Mouse (Mus musculus): ENCODE results near the gene Igf2bp1. TPM values are rescaled to one million over a fixed set of nuclear protein-coding genes. Genes with fewer than 3 reads are reported as not detected.

Igf2bp1 gene
- total RNA-seq, 2 experiments from 2014 or later: 2.6 to 3.5 TPM

- intact Hi-C loops (cut with DNase I): no loop called here
These were observed 3.1 kb upstream of the Igf2bp1 start for GRCm38 (mm10) chr11:96008827-96009226.

DNA sequence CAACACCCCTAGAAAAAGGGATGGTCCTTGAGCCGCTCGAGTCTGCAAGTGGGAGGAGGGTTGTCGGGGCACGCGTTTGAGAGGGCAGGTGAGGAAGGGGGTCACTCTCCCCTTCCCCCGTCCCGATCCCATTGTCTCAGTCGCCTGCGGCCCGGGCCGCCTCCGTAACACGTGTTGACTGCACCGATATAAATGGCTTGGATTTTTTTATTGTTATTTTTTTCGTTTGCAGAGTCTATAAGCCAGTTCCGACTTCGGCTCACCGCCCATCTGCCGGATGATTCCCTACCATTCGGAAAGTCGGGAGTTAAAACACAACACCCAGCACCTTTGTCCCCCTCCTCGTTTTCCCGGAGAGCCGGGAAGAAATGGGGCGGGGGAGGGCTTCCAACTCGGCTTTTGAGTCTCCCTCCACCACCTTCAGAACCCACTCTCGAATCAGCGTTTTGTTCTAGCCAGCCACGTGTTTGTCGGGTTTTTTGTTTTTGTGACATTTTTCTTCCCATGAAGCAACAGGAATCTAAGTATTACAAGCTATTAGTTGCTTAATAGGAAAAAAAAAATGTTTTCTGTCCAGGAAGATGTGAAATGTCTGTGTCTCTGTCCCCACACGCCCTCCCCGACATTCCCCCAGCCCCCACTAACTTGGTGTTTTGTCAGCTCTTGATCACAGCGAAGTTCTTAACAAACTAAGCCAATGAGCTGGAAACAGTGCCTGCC is 1.9 kb upstream of the Igf2bp1 start:
- intact Hi-C loops (cut with DNase I): no loop called here
- no peak for DNase-seq

More at GRCm38 (mm10) chr11:96008827-96009226, 3.1 kb upstream of the Igf2bp1 start:
- no peak for DNase-seq

DNA sequence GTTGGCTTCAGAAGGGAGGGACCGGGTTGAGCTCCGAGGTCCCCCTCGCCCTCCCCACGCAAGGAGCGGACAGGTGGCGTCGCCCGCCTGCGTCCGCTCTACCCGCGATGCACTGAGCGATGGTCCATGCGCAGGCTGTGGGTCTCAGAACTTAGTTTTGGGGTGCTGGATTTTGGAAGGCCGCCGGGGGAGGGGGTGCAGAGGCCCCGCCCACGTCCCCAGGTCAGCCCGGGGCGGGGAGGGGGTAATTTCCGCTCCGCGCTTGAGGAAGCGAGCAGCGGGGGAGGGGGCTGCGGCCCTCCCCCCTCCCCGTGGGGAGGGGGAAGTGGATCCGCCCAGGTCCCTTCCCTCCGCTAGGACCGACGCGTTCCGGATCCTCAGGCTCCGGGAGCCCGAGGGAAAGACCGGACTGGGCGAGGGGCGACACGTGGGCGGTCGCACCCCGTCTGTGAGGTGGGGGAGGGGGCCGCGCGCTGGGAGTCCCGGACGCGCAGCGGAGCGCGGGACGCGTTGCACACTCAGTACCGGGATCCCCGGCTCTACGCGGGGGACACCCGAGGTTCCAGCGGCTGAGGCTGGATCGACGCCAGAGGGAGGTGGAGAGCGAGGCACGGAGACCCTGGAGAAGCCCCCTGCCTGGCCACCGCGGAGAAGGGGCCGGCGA is 1.2 kb upstream of the Igf2bp1 start:
- DNase-seq: peak; percentile 48
- intact Hi-C loops (cut with DNase I): no loop called here

DNA sequence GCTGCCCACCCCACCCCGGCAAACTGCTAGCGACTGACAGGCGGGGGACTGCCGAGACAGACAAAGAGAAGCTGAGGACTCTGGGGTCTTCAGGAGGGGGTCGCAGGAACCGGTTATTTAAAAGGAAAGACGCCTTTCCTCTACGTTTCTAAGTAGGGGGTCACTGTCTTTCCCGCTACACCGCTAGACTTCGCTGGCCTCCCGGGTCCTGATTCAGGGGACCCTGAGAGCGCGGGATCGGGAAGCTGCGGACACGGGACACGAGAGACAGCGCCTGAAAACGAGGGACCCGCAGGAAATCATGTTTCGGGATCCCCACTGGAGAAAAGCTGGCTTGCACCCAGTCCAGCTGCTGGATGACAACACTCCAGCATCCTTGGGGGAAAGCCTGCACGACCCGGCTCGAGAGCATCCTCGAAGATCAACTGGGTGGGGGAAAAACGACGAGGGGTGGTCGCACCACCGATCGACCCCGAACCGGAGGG is 669 bp upstream of the Igf2bp1 start:
- DNase-seq: peak; percentile 21
- intact Hi-C loops (cut with DNase I): no loop called here

DNA sequence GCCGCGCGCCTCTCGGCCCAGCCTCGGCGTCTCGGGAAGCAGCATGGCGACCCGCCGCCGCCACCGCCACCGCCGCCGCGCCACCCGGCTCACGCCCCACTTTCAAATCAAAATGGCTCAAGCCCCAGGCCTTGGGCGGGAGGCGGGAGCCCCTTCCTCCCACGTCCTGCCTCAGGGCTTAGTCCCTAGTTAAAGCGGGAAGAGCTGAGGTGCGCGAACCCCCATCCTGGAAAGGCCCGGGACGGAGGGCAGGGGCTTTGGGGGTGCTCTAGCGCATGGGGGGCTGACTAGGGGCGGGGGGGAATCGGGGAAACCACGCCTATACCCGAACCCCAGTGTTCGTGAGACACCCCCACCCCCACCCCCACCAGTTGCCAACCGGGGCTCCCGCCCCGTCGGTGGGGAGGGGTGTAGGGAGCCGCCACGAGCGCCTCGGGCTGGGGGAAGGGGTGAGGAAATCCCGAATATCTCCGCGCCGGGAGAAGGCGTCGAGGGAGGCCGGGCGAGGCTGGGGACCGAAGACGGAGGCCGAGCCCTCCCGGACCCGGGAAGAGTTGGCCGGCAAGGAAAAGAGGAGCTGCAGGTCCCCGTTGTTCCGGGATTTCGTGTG is 842 bp downstream of the Igf2bp1 start:
- DNase-seq: peak; percentile 27
- intact Hi-C loops (cut with DNase I): no loop called here

GRCm38 (mm10) chr11:96003969-96004792 is 1.6 kb downstream of the Igf2bp1 start:
- DNase-seq: no peak

GRCm38 (mm10) chr11:96003100-96003900 is 2.4 kb downstream of the Igf2bp1 start:
- DNase-seq: no peak
- intact Hi-C loops (cut with DNase I): no loop called here

More at GRCm38 (mm10) chr11:96003969-96004792, 1.6 kb downstream of the Igf2bp1 start:
- intact Hi-C loops (cut with DNase I): no loop called here

DNA sequence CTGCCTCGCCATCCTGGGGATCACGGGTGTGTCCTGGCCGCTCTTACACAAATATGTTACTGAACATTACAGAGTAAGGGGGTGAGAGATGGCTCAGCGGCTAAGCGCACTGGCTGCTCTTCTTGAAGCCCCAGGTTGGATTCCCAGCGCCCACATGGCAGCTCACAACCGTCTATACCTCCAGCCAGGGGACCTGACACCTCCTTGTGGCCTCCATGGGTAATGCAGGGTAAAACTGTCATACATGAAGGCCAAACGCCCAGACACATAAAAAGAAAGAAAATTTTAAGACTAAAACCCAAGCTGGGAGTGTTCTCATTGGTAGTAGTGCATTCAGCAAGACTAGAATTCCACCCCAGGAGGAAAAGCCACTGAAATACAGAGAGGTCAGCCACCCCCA is 11.6 kb downstream of the Igf2bp1 start:
- intact Hi-C loops (cut with DNase I): no loop called here
- DNase-seq: no peak

GRCm38 (mm10) chr11:95990886-95991708 is 14.6 kb downstream of the Igf2bp1 start:
- intact Hi-C loops (cut with DNase I): no loop called here
- peak; percentile 79 for DNase-seq

DNA sequence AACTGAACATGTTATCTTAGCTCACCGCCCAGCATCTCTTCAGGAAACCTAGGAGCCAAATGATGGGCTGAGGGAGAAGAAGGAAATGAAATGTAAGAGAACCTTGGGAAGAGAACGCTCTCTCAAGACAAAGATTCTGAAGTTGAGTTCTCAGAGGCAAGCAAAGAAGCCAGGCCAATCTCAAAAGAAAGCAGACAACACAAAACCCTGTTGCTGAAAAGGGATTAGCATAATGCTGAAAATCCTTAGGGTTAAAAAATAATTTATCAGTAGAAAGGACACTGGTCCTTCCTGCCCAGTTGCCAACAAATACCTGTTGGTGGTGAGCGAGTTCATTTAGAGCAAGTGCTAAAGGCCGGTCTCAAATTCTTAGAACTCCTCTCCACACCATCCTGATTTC is 15.3 kb downstream of the Igf2bp1 start:
- intact Hi-C loops (cut with DNase I): no loop called here
- DNase-seq: no peak

DNA sequence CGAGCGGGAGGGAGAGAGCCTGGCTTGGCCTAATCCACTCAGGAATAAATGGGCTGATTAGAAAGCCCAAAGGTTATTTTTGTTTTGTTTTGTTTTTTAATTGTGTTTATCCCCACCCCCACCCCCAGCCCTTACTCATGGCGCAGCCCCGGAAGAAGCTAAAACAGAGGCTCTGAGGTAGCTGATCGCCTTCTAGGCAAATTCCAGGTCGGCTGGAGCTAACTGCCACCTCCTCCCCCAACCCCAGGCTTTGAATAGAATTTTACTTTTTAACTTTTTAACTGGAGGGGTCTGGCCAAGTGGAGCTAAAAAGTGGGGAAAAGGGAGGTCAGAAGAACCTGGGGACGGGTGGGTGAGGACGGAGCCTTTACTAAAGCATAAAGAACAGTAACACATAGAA is 15.9 kb downstream of the Igf2bp1 start:
- no peak for DNase-seq
- intact Hi-C loops (cut with DNase I): no loop called here

GRCm38 (mm10) chr11:95988533-95988932 is 17.2 kb downstream of the Igf2bp1 start:
- peak; percentile 88 for DNase-seq

GRCm38 (mm10) chr11:95987854-95988447 is 17.8 kb downstream of the Igf2bp1 start:
- no peak for DNase-seq
- intact Hi-C loops (cut with DNase I): no loop called here

More at GRCm38 (mm10) chr11:95988533-95988932, 17.2 kb downstream of the Igf2bp1 start:
- intact Hi-C loops (cut with DNase I): no loop called here

GRCm38 (mm10) chr11:95982475-95982874 is 23.3 kb downstream of the Igf2bp1 start:
- intact Hi-C loops (cut with DNase I): no loop called here
- DNase-seq: no peak

- intact Hi-C loops (cut with DNase I): no loop called here
- no peak for DNase-seq
These were observed 23.9 kb downstream of the Igf2bp1 start for GRCm38 (mm10) chr11:95981804-95982203.

DNA sequence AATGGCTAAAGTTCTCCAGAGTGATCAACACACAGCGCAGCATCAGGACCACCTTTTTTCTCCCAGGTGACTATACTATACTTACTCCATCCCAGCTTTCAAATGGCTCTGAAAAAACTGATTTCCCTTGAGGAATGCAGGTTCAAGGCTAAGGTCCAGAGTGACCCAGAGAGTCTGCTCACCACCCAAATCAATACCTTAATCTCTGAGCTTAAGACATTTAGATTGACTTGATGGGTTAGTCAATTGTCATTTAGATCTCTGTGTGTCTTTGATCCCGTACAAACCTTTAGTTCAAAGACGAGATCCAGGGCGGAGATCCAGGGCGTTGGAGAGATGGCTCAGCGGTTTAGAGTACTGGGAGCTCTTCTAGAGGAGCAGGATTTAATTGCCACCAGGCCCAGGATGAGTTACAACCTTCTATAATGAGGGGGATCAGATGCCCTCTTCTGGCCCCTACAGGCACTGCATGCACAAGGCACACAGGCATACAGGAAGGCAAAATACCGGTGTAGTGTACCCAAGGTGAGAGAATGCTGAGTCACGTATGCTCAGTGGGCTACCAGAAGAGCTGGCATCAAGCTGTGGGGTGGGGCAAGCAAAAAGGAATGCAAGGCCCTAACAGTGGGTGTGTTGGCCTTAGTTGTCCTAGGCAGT is 24.9 kb downstream of the Igf2bp1 start:
- DNase-seq: peak; percentile 58
- intact Hi-C loops (cut with DNase I): no loop called here

DNA sequence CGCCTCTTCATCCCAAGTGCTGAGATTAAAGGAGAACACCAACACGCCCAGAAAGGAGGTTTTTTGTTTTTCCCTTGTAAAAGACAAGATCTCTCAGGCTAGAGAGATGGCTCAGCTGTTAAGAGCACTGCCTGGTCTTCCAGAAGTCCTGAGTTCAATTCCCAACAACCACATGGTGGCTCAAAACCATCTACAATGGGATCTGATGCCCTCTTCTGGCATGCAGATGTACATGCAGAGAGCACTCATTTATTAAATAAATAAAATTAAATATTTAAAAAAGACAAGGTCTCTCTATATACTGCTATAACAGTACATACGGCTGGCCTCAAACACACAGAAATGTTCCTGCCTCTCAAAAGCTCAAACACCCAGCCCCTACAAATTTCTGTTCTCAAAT is 27.3 kb downstream of the Igf2bp1 start:
- DNase-seq: no peak
- intact Hi-C loops (cut with DNase I): loop anchor here (10.0 kb wide), 1 partner anchor 104 kb away; no protein-coding TSS in a partner anchor

- intact Hi-C loops (cut with DNase I): loop anchor here (10.0 kb wide), 1 partner anchor 101 kb away; no protein-coding TSS in a partner anchor
- no peak for DNase-seq
These were observed 29.4 kb downstream of the Igf2bp1 start for GRCm38 (mm10) chr11:95976290-95976689.

Measured in left cerebral cortex, postnatal 4 days (tissue).